Mouse (Mus musculus): ENCODE data around the gene Jph2.

GRCm38 (mm10) chr2:163372627-163373026 lies 25.2 kb downstream of the Jph2 start:
- TF ChIP-seq POLR2A (IDR thresholded peaks at IDR 0.05; ENCODE audit: borderline replicate concordance, extremely low read depth, insufficient read depth, insufficient read length, poor library complexity, severe bottlenecking) (no peak), CTCF (IDR thresholded peaks at IDR 0.05; ENCODE audit: borderline replicate concordance, extremely low read depth, insufficient read depth, insufficient read length) (no peak)
